Mouse (Mus musculus): Measurements from ENCODE around the gene Zfp609.

Gene Zfp609

GRCm38 (mm10) chr9:65827344-65828015 is at the start of gene Zfp609:
Gene Zfp609 (minus strand): TSS chr9:65827564.
- DNase-seq (ENCODE audit: low spot score), result peak; percentile 95

GRCm38 (mm10) chr9:65859656-65860055 is 32.3 kb upstream of the Zfp609 start:
- no peak for DNase-seq (ENCODE audit: low spot score)

DNA sequence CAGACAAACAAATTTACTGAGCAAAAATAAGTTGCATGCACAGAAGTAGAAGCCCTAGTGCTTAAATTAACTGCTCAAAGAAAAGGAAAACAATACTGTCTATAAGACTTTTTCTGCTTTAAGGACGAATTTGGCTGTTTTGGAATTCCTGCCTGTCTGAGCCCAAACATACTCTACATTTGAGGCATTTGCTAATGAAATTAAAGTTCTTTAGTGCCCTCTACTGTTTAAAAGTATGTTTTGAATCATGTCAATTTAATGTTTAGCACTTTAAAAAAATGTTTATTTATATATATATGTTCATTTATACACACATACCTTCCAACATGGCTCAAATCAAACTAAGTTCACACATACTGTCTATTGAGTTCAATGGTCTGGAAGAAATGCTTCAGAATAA is 22.8 kb upstream of the Zfp609 start:
- DNase-seq (ENCODE audit: low spot score), result no peak

DNA sequence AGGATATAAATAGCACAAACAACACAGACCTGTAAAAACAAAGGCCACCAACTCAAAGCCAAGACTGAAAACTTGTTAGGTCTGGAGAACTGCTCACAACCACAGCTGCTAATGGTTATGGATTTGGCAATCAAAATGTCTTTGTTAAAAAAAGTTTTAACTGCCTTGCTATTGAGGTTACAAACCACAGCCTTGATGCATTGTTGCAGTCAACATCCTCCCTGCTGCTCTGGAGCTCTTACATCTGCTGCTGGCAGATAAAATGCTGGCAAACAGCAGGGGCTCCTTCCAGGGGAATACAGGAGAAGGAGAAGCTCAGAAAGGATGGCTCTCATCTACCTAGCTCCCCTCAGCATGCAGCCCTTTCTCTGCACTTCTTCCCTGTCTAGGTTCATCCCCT is 20.8 kb upstream of the Zfp609 start:
- DNase-seq (ENCODE audit: low spot score), result peak; percentile 19

DNA sequence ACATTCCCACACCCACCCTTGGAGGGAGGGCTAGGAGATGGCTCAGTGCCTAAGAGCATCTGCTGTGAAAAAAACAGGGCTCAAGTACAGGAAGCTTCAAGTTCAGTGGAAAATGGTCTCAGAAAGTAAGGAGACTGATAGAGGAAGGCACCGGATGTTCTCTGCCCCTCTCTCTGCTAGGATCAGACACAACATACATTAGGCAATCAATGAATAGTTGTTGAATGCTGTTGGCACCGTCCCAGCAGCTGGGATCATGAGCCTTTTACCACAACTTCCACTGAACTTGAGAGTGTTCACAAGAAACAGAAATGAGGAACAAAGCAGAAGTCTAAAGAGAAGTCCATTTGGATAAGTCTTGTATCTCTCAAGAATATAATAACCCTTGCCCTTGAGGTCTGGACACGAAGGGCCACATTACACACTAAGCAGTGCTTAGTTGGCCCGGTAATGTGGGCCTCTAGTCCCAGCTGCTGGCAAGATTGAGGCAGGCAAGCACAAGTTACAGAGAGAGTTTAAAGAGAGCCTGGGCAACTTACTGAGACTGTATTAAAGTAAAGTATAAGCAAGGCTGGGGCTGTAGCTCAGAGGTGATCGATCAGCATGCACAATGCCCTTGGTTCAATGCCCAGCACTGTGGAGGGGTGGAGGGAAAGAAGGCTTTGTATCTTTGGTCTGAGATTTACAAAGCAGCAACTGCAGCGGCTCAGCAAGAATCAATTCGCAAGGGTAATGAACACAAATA is 17.2 kb upstream of the Zfp609 start:
- peak; percentile 29 for DNase-seq (ENCODE audit: low spot score)

DNA sequence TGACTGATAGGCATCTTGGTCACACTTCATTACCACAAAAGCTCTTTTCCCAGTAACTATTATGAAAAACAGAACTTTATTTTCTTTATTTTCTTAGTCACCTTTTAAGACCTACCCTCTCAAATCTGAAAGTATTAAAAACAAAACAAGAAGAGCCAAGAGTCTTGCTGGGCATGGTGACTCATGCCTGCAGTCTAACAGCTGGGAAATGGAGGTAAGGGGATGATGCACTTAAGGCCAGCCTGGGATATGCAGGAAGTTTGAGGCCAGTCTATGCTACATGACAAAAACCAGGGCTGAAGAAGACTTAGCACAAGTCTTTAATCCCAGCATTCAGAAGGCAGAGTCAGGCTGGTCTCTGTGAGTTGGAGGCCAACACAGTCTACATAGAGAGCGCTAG is 12.5 kb upstream of the Zfp609 start:
- DNase-seq (ENCODE audit: low spot score), result no peak

DNA sequence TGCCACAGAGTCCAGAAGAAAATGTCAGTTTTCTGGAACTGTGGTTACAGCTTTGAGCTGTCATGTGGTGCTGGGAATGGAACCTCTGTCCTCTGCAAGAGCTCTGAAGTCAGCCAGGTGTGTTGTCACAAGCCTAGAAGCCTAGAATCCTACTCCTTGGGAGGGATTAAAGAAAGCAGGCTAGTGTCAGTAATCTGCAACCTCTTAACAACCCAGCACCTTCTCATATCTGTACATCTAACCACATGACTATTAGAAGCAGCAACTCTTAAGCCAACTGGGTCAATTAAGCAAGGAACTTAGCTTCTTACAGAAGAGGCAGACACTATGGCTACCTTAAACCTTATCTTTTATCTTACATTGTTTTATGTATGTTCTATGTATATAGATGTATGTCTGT is 9.6 kb upstream of the Zfp609 start:
- no peak for DNase-seq (ENCODE audit: low spot score)

GRCm38 (mm10) chr9:65834628-65835354 is 7.4 kb upstream of the Zfp609 start:
- DNase-seq (ENCODE audit: low spot score), result no peak

GRCm38 (mm10) chr9:65833640-65834039 is 6.3 kb upstream of the Zfp609 start:
- no peak for DNase-seq (ENCODE audit: low spot score)

- DNase-seq (ENCODE audit: low spot score), result no peak
Observed at GRCm38 (mm10) chr9:65833230-65833629, 5.9 kb upstream of the Zfp609 start.

GRCm38 (mm10) chr9:65832041-65832440 is 4.7 kb upstream of the Zfp609 start:
- DNase-seq (ENCODE audit: low spot score), result no peak

DNA sequence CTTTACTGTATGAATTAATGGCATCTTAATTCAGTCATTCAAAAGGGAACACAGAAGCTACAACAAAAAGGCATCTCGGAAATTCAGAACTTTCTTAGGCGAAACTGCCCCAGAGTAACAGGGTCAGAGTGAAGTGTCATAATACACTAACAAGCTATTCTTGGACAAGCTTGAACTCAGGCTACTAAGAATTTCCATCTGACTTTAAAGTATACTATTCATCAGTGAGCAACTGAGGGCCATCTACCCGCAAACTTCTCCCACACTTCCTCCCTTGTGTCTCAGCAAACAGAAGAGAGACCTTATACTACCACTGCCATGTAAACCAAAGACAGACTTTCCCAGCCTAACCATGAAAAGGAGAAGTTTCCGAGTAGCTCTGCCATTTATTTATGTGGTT is 3.8 kb upstream of the Zfp609 start:
- no peak for DNase-seq (ENCODE audit: low spot score)

DNA sequence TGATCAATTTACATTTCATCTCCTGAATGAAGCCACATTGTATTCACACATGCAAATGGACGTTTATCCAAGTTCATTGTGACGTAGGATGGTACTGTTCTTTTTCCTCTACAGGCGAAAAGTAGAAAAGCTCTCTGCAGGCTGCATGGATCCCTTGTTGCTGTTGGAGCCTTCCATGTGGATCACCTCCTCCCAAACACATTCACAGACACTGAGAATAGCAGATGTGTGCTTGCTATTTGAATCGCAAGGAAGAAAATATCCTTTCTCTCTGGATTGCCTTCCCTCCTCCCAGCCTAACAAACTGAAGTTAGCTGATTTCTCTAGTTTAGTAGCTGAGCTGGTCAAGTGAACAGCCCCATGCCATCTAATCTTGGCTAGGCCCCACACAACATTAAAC is 2.9 kb upstream of the Zfp609 start:
- DNase-seq (ENCODE audit: low spot score), result no peak

GRCm38 (mm10) chr9:65829410-65829809 is 2.0 kb upstream of the Zfp609 start:
- no peak for DNase-seq (ENCODE audit: low spot score)

DNA sequence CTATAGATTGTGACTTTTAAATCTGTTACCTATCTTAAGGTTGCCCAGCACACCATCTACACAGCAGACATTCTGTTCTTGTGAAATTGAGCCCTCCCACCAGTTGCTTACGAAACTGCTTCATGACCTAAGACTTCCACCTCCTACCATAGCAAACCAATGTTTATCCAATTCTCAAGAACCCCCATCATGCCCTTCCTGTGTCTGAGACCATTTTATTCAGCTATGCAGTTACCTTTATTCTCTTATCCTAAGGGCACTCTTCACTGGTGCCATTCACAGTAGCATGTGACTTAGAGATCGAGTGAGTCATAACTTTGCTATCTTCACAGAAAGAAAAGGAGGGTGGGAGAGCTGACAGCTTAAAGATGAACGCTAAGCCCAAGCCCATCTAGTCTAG is 1.1 kb upstream of the Zfp609 start:
- DNase-seq (ENCODE audit: low spot score), result no peak

- no peak for DNase-seq (ENCODE audit: low spot score)
Observed at GRCm38 (mm10) chr9:65828016-65828403, 646 bp upstream of the Zfp609 start.

DNA sequence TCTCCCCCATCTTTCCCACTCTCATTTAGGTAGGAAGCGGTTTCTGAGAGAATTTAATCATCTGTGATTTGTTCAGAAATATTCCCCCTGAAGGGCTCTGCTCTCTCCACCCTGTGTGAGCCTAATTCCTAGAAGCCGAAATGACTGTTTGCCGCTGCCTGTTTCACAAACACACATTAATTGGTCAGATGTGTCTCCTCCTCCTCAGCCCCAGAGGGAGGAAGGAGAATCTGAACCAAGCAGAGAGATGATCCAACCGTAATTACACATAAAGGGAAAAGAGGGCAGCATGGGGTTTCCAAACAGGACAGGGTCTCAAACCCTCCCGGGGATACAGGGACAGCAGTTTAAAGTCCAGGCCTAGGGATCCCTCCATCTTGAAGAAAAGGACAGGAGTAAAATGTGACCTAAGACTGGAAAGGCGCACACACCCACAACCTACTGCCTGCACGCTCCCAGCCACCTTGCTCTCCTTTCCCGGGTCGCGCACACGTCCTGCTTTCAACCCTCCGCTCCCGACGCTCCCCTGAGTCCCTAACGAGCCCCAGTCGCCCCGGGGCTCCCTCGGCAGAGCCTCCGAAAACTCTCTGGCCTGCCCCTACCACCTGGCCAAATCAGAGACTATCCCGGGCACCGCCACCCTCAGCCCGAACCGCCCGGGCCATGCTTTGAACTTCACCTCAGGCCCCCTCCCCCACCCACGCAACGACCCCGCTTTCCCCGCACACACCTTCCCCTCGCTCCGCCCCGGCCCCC is 598 bp downstream of the Zfp609 start:
- DNase-seq (ENCODE audit: low spot score), result peak; percentile 23

DNA sequence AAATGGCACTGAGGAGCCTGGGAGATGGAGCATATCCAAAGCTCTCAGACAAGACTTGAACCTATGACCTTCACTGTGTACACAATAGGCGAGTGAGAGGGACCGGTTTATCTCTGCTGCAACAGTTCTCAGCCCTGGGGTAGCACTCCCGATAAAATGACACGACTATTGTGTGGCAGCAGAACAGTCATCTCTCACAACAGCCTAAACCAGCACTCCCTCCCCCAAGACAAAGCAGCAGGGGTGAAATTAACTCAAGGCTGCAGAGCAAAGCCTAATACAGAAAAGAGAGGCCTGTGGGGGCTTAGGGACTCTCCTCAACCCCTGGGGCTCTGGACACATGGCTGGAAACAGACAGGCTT is 1.2 kb downstream of the Zfp609 start:
- DNase-seq (ENCODE audit: low spot score), result no peak

- DNase-seq (ENCODE audit: low spot score), result no peak
Observed at GRCm38 (mm10) chr9:65823716-65824462, 3.5 kb downstream of the Zfp609 start.

GRCm38 (mm10) chr9:65822011-65822410 is 5.4 kb downstream of the Zfp609 start:
- DNase-seq (ENCODE audit: low spot score), result no peak

DNA sequence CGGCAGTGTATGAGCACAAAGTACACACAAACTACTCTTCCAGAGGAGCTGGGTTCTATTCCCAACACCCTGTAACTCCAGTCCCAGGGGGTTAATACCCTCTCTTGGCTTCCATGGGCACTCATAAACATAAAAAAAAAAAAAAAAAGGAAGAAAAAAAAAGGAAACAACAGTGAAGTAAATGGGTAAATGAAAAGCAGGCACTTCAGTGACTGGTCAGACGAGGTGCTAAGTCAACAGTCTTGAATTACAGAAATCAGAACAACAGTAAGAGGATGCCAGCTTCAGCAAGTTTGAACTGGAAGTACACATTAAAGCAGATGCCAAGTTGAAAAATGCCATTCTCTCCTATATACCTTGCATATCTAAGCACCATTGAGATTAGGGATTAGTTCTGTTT is 7.1 kb downstream of the Zfp609 start:
- DNase-seq (ENCODE audit: low spot score), result no peak

- DNase-seq (ENCODE audit: low spot score), result no peak
Observed at GRCm38 (mm10) chr9:65818402-65818801, 9.0 kb downstream of the Zfp609 start.
